Mouse (Mus musculus) hindbrain, embryonic 10.5 days (tissue): ENCODE results near the gene Aoah. TPM values are rescaled to one million over a fixed set of nuclear protein-coding genes. Genes with fewer than 3 reads are reported as not detected.

Experiments
- DNase-seq: peaks from one replicate; pipeline ENCODE4 v3.0.0-alpha.2; 2017; ENCODE audit warnings: low spot score
- H3K27ac ChIP-seq: fragments of 300-500 bp; sonication (generic); 2 replicates; pipeline ENCODE4 v1.5.1; 2016; ENCODE audit warnings: mild to moderate bottlenecking, moderate library complexity
- H3K27me3 ChIP-seq: fragments of 300-500 bp; sonication (generic); 2 replicates; pipeline ENCODE4 v1.6.1; 2016; ENCODE audit warnings: mild to moderate bottlenecking; ENCODE audit not compliant: poor library complexity, insufficient read depth, severe bottlenecking
- H3K36me3 ChIP-seq: fragments of 300-500 bp; sonication (generic); 2 replicates; pipeline ENCODE4 v1.6.1; 2016; ENCODE audit warnings: mild to moderate bottlenecking, moderate library complexity
- H3K4me1 ChIP-seq: fragments of 300-500 bp; sonication (generic); replicated peaks from 2 replicates; pipeline ENCODE4 v1.6.1; 2016; ENCODE audit warnings: mild to moderate bottlenecking
- H3K4me3 ChIP-seq: fragments of 300-500 bp; sonication (generic); 2 replicates; pipeline ENCODE4 v1.5.1; 2016; ENCODE audit warnings: mild to moderate bottlenecking, moderate library complexity
- H3K9me3 ChIP-seq: fragments of 300-500 bp; sonication (generic); 2 replicates; pipeline ENCODE4 v1.6.1; 2016; ENCODE audit warnings: mild to moderate bottlenecking, moderate library complexity
- WGBS: fragments of 180-500 bp; shearing (Covaris S2); methylation state at CpG from one replicate; pipeline ENCODE4 v1.1.7; 2016; 5-methylcytosine and 5-hydroxymethylcytosine counted together
- polyA plus RNA-seq: library from polyadenylated mRNA; unstranded; fragments of >200 nt; fragmentation: Nextera tagmentation; extraction: Ambion mirVana; gene quantifications from 2 replicates; pipeline ENCODE4 v1.2.1, GENCODE M21; 2016

Aoah gene
- polyA plus RNA-seq, 1 experiment from 2014 or later = 0.48 TPM

DNA sequence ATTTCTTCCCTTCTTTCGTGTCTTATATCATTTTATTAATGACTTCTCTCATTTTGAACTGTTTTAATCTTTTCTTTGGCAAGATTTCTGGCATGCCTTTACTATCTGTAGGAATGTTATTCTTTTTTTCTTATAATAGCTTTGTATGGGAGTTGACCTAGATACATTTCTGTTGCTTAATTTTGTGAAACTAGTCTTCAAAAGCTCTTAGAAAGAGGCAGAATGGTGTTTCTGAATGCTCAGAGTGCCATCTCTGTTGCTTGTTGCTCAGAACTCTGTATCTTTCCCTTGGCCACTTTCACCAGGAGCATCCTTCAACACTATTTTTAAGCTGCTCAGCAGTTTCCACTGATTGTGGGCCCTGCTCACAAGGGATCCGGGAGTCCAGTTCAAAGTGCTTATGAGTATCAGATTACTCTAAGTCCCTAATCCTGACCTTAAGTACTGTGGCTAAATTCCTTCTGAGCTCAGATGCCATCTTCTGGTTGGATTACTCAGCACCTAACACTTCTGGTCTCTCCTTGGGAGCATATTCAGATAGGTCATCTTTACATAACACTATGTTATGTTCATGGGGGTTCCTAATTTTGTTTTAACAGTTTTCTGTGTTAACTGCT is 26.9 kb downstream of the Aoah start:
- 73% methylated on average over 2 of the region's 2 CpGs for WGBS
- H3K9me3 ChIP-seq = no peaks in the 10 kb centered on the region

DNA sequence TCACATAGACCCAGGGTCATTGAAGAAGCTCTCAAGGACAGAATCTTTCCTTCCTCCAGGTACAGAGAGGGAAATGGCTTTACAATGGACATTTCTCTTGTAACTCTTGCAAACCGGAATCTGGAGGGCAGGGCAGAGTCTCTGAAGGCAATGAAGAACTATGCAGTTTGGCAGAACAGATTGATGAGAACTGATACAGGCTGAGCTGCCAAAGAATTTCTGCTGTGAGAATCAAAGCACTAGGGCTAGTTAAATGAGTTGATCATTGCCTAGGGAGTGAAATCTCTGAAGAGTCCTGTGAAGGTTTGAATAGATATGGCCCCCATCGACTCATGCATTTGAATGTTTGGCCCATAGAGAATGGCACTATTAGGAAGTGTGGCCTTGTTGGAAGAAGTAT is 34.8 kb downstream of the Aoah start:
- H3K36me3 ChIP-seq = no peaks in the 10 kb centered on the region
- no peaks in the 10 kb centered on the region for H3K27me3 ChIP-seq
- no peak for DNase-seq
- 86% methylated on average over 2 of the region's 2 CpGs for WGBS
- no peaks in the 10 kb centered on the region for H3K9me3 ChIP-seq
- H3K27ac ChIP-seq = no peak overlapping the region
- no peaks in the 10 kb centered on the region for H3K4me1 ChIP-seq
- no peak overlapping the region for H3K4me3 ChIP-seq

More for the DNA sequence above, 26.9 kb downstream of the Aoah start:
- Histone ChIP-seq H3K27me3 (no peaks in the 10 kb centered on the region), H3K4me3 (no peak overlapping the region), H3K27ac (no peak overlapping the region), H3K4me1 (no peaks in the 10 kb centered on the region), H3K36me3 (no peaks in the 10 kb centered on the region)
- no peak for DNase-seq

DNA sequence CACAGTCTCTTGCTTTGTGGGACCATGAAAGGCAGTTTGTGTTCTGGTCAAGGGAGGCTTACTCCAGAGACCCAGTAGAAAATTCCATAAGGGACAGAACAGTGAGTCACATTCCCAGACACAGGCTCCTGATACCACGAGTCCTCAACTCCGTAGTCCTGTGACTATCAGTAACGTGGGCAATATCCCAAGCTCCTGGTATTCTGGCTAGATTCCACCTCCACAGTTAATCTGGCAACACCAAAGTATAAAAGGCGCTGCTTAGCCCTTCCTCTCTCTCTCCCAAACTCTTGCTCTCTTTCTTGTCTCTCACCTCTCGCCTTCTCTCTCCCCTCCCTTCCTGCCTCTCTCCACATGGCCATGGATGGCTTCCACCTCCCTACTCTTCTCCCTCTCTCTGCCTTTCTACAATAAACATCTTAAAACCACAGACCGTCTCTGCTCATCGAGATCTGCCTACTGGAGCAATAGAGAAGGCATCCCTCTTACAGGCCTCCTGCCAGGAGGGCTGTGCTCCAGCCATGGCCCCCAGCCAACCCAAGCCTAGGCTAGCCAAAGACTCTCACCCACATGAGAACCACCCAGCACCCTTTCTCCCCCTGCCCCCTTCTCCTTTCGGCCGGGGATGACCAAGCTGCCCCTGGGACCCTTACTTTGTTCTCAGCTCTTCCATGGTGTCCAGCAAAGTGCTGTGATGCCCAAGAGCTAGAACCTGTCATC is 35.4 kb downstream of the Aoah start:
- 91% methylated on average over 9 of the region's 9 CpGs for WGBS
- Histone ChIP-seq H3K9me3 (no peaks in the 10 kb centered on the region), H3K4me1 (no peaks in the 10 kb centered on the region), H3K27me3 (no peaks in the 10 kb centered on the region), H3K36me3 (no peaks in the 10 kb centered on the region), H3K4me3 (no peak overlapping the region), H3K27ac (no peak overlapping the region)
- DNase-seq = no peak

DNA sequence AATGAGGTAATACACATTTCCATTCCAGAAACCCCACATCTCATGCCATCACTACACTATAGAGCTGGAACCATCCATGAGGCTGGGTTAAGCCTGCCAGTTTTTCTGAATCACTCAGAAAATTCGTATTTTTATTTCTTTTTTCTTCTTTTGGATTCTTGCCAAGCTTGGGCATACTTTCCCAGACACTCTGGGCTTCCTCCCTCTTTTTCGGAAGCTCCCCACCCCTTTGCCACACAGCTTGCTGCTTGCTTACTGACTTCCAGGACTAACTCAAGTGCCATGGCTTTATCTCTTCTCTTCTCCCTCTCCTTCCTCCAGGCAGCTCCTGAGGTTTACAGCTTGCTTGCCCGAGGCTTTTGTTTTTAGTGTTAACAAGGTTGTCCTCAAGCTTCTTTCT is 62.0 kb downstream of the Aoah start:
- no peaks in the 10 kb centered on the region for H3K36me3 ChIP-seq

DNA sequence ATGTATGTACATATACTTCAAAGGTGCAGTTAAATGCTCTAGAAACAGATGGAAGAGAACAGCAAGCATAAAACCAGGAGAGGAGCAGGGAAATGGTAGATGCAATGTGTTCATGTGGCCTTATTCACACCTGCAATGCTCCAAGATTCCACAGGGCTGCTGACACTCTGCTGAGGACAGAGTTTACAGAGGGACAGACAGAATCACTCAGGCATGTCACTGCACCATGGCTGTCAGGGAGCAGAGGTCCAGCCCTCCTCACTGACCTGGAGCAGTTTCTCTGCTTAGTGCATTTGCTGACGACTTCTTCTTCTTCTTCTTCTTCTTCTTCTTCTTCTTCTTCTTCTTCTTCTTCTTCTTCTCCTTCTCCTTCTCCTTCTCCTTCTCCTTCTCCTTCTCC is 105.5 kb downstream of the Aoah start:
- 58% methylated on average over 1 of the region's 1 CpGs for WGBS
- Histone ChIP-seq H3K27ac (no peak overlapping the region), H3K4me3 (no peak overlapping the region), H3K4me1 (peaks cover 5% of the 10 kb centered on the region; the same call in 1 of the 2 replicates), H3K27me3 (no peaks in the 10 kb centered on the region), H3K36me3 (no peaks in the 10 kb centered on the region), H3K9me3 (no peaks in the 10 kb centered on the region)
- no peak for DNase-seq

More for the DNA sequence above, 62.0 kb downstream of the Aoah start:
- no peak overlapping the region for H3K4me3 ChIP-seq
- no peak overlapping the region for H3K27ac ChIP-seq
- H3K27me3 ChIP-seq = no peaks in the 10 kb centered on the region
- no peak for DNase-seq
- no peaks in the 10 kb centered on the region for H3K4me1 ChIP-seq
- WGBS = 72% methylated on average over 3 of the region's 3 CpGs
- no peaks in the 10 kb centered on the region for H3K9me3 ChIP-seq

DNA sequence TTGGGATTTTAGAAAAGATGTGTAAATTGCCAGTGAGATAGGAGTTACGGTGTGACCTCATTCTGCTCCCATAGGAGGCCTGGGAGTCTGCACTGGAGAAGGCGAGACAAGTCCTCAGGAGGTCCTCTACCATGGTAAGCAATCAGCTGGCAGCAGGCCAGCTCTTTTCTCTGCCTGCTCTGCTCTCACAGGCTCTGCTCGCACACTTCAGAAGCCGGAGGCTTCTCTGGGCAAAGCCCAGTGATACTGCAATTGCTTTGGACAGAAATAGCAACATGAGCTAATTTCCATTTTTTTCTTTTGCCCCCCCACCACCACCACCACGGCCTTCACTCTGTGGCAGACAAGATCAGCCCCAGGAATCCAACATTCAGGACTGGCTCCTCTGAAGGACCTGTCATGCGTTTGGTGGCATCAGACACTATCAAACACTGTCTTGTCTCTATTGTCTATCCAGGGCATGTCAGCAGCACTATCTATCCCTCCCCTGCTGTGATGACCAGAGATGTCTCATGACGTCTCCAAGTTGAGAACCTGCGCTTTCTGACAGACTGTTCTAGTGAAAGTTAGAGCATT is 106.6 kb downstream of the Aoah start:
- Histone ChIP-seq H3K36me3 (no peaks in the 10 kb centered on the region), H3K27me3 (no peaks in the 10 kb centered on the region), H3K4me1 (peaks cover 5% of the 10 kb centered on the region; the same call in 1 of the 2 replicates), H3K9me3 (no peaks in the 10 kb centered on the region), H3K27ac (no peak overlapping the region), H3K4me3 (no peak overlapping the region)
- no peak for DNase-seq
- 67% methylated on average over 8 of the region's 8 CpGs for WGBS

DNA sequence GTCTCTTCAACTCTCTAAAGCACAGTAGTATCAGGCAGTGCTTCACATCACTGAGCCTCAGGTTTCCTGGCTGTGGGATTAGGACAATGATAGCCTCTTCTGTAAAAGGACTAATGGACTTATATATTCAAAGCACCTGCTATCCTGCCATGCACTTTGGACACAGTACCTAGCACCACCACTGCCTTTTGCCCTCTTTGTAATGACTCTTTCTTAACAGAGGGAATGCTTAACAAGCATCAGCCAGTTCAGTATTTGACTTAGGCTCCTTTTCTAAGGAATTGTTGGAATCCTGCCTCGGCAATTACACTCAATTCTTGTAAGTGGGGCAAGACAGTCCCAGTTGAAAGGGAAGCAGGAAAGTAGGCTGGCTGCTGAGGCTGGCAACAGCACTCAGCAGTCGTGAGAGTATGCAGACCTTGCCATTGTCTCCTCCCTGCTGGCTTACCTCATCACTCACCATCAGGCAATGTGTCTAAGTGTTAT is 107.1 kb downstream of the Aoah start:
- H3K36me3 ChIP-seq = no peaks in the 10 kb centered on the region

DNA sequence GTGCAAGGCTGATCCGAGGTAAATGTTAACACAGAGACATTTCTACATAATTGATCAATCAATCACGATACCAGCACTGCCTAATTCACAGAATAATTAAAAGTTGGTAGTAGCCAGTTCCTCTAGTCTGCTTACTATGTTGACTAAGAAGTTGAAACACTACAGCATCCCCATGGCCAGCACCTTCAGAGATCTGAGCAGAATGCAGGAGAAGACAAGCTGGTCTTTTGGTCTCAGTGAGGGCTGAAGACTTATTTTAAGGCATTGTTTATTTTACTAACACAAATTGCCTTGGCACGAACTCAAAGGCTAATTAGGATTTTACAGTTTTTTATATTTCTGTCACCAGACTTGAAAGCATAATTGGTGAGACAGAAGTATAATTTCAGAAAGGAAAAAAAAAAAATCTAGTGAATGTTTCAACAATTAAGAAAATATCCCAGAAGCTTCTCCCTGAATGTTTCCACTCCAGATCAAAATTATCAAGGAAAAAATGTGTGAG is 107.8 kb downstream of the Aoah start:
- H3K27ac ChIP-seq = no peak overlapping the region
- no peaks in the 10 kb centered on the region for H3K9me3 ChIP-seq
- H3K4me1 ChIP-seq = peaks cover 5% of the 10 kb centered on the region; the same call in 1 of the 2 replicates
- no peaks in the 10 kb centered on the region for H3K36me3 ChIP-seq
- DNase-seq = no peak
- no peaks in the 10 kb centered on the region for H3K27me3 ChIP-seq
- no peak overlapping the region for H3K4me3 ChIP-seq
- WGBS = 70% methylated on average over 3 of the region's 3 CpGs

More for the DNA sequence above, 107.1 kb downstream of the Aoah start:
- peaks cover 5% of the 10 kb centered on the region; the same call in 1 of the 2 replicates for H3K4me1 ChIP-seq
- WGBS = 19% methylated on average over 2 of the region's 2 CpGs
- H3K27me3 ChIP-seq = no peaks in the 10 kb centered on the region
- DNase-seq = peak; percentile 9
- H3K27ac ChIP-seq = 0 out of 2 replicates have a peak overlapping the region, but pooled peaks have one; percentile 29
- no peak overlapping the region for H3K4me3 ChIP-seq
- no peaks in the 10 kb centered on the region for H3K9me3 ChIP-seq

DNA sequence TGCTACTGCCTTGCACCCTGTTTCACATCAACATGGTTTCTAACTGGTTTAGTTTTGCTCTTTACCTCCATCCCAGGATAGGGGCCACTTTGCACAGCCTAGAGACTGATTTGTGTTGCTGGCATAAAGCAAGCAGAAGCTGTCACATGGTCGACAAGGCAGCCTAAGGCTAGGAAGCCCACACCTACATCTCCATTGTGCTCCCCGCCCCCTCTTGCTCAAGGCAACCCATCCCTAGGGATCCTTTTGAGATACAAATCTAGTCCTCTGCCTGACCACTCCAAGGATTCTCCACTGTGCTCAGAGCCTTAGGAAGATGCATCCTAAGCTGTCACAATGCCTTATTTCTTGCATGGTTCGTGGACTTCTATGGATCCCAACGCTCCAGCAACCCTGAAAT is 110.2 kb downstream of the Aoah start:
- Histone ChIP-seq H3K36me3 (no peaks in the 10 kb centered on the region), H3K9me3 (no peaks in the 10 kb centered on the region), H3K4me3 (no peak overlapping the region), H3K27ac (no peak overlapping the region), H3K4me1 (peaks cover 5% of the 10 kb centered on the region; the same call in 1 of the 2 replicates), H3K27me3 (no peaks in the 10 kb centered on the region)
- no peak for DNase-seq
- 72% methylated on average over 4 of the region's 4 CpGs for WGBS

DNA sequence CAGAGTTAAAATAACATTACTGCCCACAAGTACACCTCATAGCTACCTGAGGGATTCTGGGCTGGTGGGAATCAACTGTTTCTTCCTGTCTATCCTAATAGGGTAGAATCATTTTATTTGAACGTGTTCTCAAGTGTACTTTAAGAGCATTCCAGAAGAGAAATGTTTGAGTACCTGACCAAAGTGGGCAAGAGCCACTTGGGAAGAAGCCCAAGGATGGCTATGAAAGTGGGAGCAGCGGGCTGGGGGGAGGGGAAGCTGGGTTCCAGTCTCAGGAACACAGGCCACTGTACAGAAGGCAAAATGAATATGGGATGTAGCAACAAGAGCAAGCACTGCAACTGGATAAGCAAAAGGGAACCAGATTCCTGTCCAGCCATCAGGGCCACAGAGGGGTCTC is 111.3 kb downstream of the Aoah start:
- Histone ChIP-seq H3K9me3 (no peaks in the 10 kb centered on the region), H3K27ac (no peak overlapping the region), H3K36me3 (no peaks in the 10 kb centered on the region), H3K27me3 (no peaks in the 10 kb centered on the region), H3K4me3 (no peak overlapping the region), H3K4me1 (peaks cover 5% of the 10 kb centered on the region; the same call in 1 of the 2 replicates)
- DNase-seq = no peak
- WGBS = 79% methylated on average over 2 of the region's 2 CpGs

DNA sequence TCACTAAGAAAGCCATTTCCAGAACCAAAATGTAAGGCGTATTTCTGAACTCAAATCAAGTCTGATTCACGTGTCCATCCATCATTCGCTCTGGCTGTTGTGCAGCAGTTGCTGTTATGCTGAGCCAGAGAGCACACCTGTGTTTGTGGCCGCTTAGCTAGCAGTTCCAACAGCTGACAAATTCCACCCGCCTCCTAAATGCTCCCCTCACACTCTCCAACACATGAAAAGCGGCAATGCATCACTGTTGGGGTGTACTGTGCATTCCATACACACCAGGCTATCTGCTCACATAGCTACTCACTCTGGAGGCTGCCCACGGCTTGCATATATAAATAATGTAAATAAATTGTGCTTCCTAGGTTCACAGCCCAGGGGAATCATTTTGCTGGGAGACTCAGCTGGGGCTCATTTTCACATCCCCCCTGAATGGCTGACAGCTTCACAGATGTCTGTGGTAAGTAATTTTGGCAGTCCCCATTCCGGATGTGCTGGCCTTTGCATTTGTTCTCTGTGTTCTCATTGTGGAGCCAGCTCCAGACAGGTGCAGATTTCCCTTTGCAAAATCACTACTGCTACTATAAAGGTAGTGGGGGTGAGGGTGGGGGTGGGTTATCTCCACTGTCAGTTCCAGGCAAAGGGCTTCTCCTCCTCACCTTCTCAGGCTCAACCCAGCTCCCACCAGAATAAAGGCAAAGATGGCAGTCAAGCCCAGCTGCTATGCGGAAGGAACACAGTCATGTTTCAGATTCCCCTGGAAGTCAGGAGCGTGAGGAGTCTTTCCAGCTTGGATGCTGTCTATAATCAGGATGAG is 123.0 kb downstream of the Aoah start:
- Histone ChIP-seq H3K4me3 (no peak overlapping the region), H3K9me3 (no peaks in the 10 kb centered on the region), H3K36me3 (no peaks in the 10 kb centered on the region), H3K4me1 (0 out of 2 replicates have a peak, but pooled peaks cover 3% of the 10 kb centered on the region), H3K27ac (0 out of 2 replicates have a peak overlapping the region, but pooled peaks have one; percentile 2), H3K27me3 (no peaks in the 10 kb centered on the region)
- WGBS = 76% methylated on average over 10 of the region's 10 CpGs
- DNase-seq = no peak

DNA sequence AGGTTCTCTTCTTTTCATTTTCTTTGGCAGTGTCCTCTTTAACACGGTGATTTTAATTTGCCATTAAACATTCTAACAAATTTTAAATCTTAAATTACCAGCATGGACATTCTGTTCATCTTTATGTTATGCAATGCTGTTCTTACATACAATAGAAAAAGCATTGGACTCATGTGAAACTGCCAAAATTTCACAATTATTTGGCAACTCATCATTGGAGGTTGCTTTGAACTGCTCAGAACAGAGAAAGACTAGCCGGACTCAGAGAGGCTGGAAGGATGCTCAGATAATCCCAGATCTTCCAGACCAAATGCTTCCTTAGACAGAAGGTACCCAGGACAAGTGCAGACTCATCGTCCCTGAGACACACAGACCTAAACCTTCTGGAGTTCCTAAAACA is 126.5 kb downstream of the Aoah start:
- Histone ChIP-seq H3K36me3 (no peaks in the 10 kb centered on the region), H3K9me3 (no peaks in the 10 kb centered on the region), H3K27me3 (no peaks in the 10 kb centered on the region), H3K4me1 (0 out of 2 replicates have a peak, but pooled peaks cover 3% of the 10 kb centered on the region), H3K4me3 (no peak overlapping the region), H3K27ac (no peak overlapping the region)
- WGBS = 88% methylated on average over 3 of the region's 3 CpGs
- no peak for DNase-seq
